Mouse (Mus musculus): Measurements from ENCODE around the gene Ddx10. TPM values are rescaled to one million over a fixed set of nuclear protein-coding genes. Genes with fewer than 3 reads are reported as not detected.

Ddx10 gene
- polyA plus RNA-seq, 1 experiment, result 22.9 TPM

GRCm38 (mm10) chr9:53268731-53269465, 21.0 kb upstream of the Ddx10 start:
- no peak overlapping the region for H3K27ac ChIP-seq (ENCODE audit: insufficient read depth, low read length)
- H3K4me1 ChIP-seq (ENCODE audit: control insufficient read depth, insufficient read depth, low read length), result peaks cover 7% of the 10 kb centered on the region
- H3K4me3 ChIP-seq (ENCODE audit: insufficient read depth, low read length), result no peak overlapping the region
- TF ChIP-seq POLR2A (IDR thresholded peaks at IDR 0.05; ENCODE audit: low read depth, low read length), result no peak
- no peak for TF ChIP-seq CTCF (IDR thresholded peaks at IDR 0.05; ENCODE audit: borderline replicate concordance, insufficient read depth, low read length)

GRCm38 (mm10) chr9:53268036-53268435, 20.2 kb upstream of the Ddx10 start:
- H3K4me1 ChIP-seq (ENCODE audit: control insufficient read depth, insufficient read depth, low read length), result peaks cover 7% of the 10 kb centered on the region
- no peak overlapping the region for H3K4me3 ChIP-seq (ENCODE audit: insufficient read depth, low read length)
- no peak overlapping the region for H3K27ac ChIP-seq (ENCODE audit: insufficient read depth, low read length)
- TF ChIP-seq CTCF (IDR thresholded peaks at IDR 0.05; ENCODE audit: borderline replicate concordance, insufficient read depth, low read length), result no peak
- no peak for TF ChIP-seq POLR2A (IDR thresholded peaks at IDR 0.05; ENCODE audit: low read depth, low read length)

- Histone ChIP-seq H3K4me3 (ENCODE audit: insufficient read depth, low read length) (no peak overlapping the region), H3K27ac (ENCODE audit: insufficient read depth, low read length) (no peak overlapping the region), H3K4me1 (ENCODE audit: control insufficient read depth, insufficient read depth, low read length) (peaks cover 7% of the 10 kb centered on the region)
- TF ChIP-seq POLR2A (IDR thresholded peaks at IDR 0.05; ENCODE audit: low read depth, low read length) (no peak), CTCF (IDR thresholded peaks at IDR 0.05; ENCODE audit: borderline replicate concordance, insufficient read depth, low read length) (no peak)
Observed at GRCm38 (mm10) chr9:53265589-53265988, 17.7 kb upstream of the Ddx10 start.

GRCm38 (mm10) chr9:53264387-53264786, 16.5 kb upstream of the Ddx10 start:
- no peak for TF ChIP-seq POLR2A (IDR thresholded peaks at IDR 0.05; ENCODE audit: low read depth, low read length)
- TF ChIP-seq CTCF (IDR thresholded peaks at IDR 0.05; ENCODE audit: borderline replicate concordance, insufficient read depth, low read length), result no peak
- H3K27ac ChIP-seq (ENCODE audit: insufficient read depth, low read length), result peak overlapping the region; percentile 46
- peaks cover 7% of the 10 kb centered on the region for H3K4me1 ChIP-seq (ENCODE audit: control insufficient read depth, insufficient read depth, low read length)
- H3K4me3 ChIP-seq (ENCODE audit: insufficient read depth, low read length), result no peak overlapping the region

GRCm38 (mm10) chr9:53258199-53258598, 10.3 kb upstream of the Ddx10 start:
- no peak for TF ChIP-seq POLR2A (IDR thresholded peaks at IDR 0.05; ENCODE audit: low read depth, low read length)
- TF ChIP-seq CTCF (IDR thresholded peaks at IDR 0.05; ENCODE audit: borderline replicate concordance, insufficient read depth, low read length), result no peak
- H3K27ac ChIP-seq (ENCODE audit: insufficient read depth, low read length), result no peak overlapping the region
- H3K4me3 ChIP-seq (ENCODE audit: insufficient read depth, low read length), result no peak overlapping the region
- no peaks in the 10 kb centered on the region for H3K4me1 ChIP-seq (ENCODE audit: control insufficient read depth, insufficient read depth, low read length)

- H3K4me1 ChIP-seq (ENCODE audit: control insufficient read depth, insufficient read depth, low read length), result no peaks in the 10 kb centered on the region
- TF ChIP-seq CTCF (IDR thresholded peaks at IDR 0.05; ENCODE audit: borderline replicate concordance, insufficient read depth, low read length) (no peak), POLR2A (IDR thresholded peaks at IDR 0.05; ENCODE audit: low read depth, low read length) (no peak)
- no peak overlapping the region for H3K4me3 ChIP-seq (ENCODE audit: insufficient read depth, low read length)
- no peak overlapping the region for H3K27ac ChIP-seq (ENCODE audit: insufficient read depth, low read length)
Observed at GRCm38 (mm10) chr9:53257772-53258171, 9.9 kb upstream of the Ddx10 start.

- Histone ChIP-seq H3K4me1 (ENCODE audit: control insufficient read depth, insufficient read depth, low read length) (no peaks in the 10 kb centered on the region), H3K27ac (ENCODE audit: insufficient read depth, low read length) (no peak overlapping the region), H3K4me3 (ENCODE audit: insufficient read depth, low read length) (no peak overlapping the region)
- TF ChIP-seq POLR2A (IDR thresholded peaks at IDR 0.05; ENCODE audit: low read depth, low read length), result no peak
Observed at GRCm38 (mm10) chr9:53256690-53257305, 8.9 kb upstream of the Ddx10 start.

GRCm38 (mm10) chr9:53254368-53254767, 6.5 kb upstream of the Ddx10 start:
- Histone ChIP-seq H3K27ac (ENCODE audit: insufficient read depth, low read length) (no peak overlapping the region), H3K4me3 (ENCODE audit: insufficient read depth, low read length) (no peak overlapping the region), H3K4me1 (ENCODE audit: control insufficient read depth, insufficient read depth, low read length) (no peaks in the 10 kb centered on the region)
- no peak for TF ChIP-seq POLR2A (IDR thresholded peaks at IDR 0.05; ENCODE audit: low read depth, low read length)
- TF ChIP-seq CTCF (IDR thresholded peaks at IDR 0.05; ENCODE audit: borderline replicate concordance, insufficient read depth, low read length), result peak; percentile 31; the same call in 1 of the 2 replicates

GRCm38 (mm10) chr9:53247516-53247915, 337 bp downstream of the Ddx10 start:
- Histone ChIP-seq H3K4me1 (ENCODE audit: control insufficient read depth, insufficient read depth, low read length) (no peaks in the 10 kb centered on the region; the same call in 1 of the 2 replicates), H3K4me3 (ENCODE audit: insufficient read depth, low read length) (peak overlapping the region; percentile 74), H3K27ac (ENCODE audit: insufficient read depth, low read length) (no peak overlapping the region)
- TF ChIP-seq CTCF (IDR thresholded peaks at IDR 0.05; ENCODE audit: borderline replicate concordance, insufficient read depth, low read length), result no peak

GRCm38 (mm10) chr9:53218181-53218580, 29.7 kb downstream of the Ddx10 start:
- no peak for TF ChIP-seq POLR2A (IDR thresholded peaks at IDR 0.05; ENCODE audit: low read depth, low read length)
- TF ChIP-seq CTCF (IDR thresholded peaks at IDR 0.05; ENCODE audit: borderline replicate concordance, insufficient read depth, low read length), result no peak
- Histone ChIP-seq H3K4me3 (ENCODE audit: insufficient read depth, low read length) (no peak overlapping the region), H3K27ac (ENCODE audit: insufficient read depth, low read length) (no peak overlapping the region), H3K4me1 (ENCODE audit: control insufficient read depth, insufficient read depth, low read length) (no peaks in the 10 kb centered on the region)
